Mouse (Mus musculus) left cerebral cortex, adult 2 months (tissue): ENCODE results near the gene Pde4d. TPM values are rescaled to one million over a fixed set of nuclear protein-coding genes. Genes with fewer than 3 reads are reported as not detected.
"Not testable (repeated sequence)": the region's sequence is repeated elsewhere in the genome, so short reads cannot be mapped to it uniquely, and the experiment has no call there.

ENCODE experiments used
- DNase-seq, 2 experiments: peaks; one replicate each; pipeline ENCODE4 v3.0.0; 2021 to 2022; ENCODE audit warnings: low spot score in 2 of 2, mixed read lengths in 1 of 2; ENCODE audit errors: extremely low spot score in 1 of 2
- H3K27ac ChIP-seq: fragments of 200-600 bp; 2 replicates; pipeline ENCODE4 v1.8.1; 2022
- H3K4me3 ChIP-seq: fragments of 200-600 bp; 2 replicates; pipeline ENCODE4 v1.8.1; 2022
- CTCF ChIP-seq: fragments of 200-600 bp; IDR thresholded peaks from 2 replicates; pipeline ENCODE4 v1.8.1; 2022; ENCODE audit warnings: antibody characterized with exemption, mild to moderate bottlenecking, moderate library complexity
- intact Hi-C: fragments of 180-260 bp; cut with DNase I; formaldehyde crosslinking; loops from one replicate; pipeline ENCODE4 v1.15.1; 2025
- total RNA-seq, 2 experiments: library from RNA; stranded (reverse); gene quantifications; 2 replicates each; pipeline ENCODE4 v1.2.3; 2021

Gene Pde4d
- total RNA-seq, 2 experiments from 2014 or later = 116 to 121 TPM

DNA sequence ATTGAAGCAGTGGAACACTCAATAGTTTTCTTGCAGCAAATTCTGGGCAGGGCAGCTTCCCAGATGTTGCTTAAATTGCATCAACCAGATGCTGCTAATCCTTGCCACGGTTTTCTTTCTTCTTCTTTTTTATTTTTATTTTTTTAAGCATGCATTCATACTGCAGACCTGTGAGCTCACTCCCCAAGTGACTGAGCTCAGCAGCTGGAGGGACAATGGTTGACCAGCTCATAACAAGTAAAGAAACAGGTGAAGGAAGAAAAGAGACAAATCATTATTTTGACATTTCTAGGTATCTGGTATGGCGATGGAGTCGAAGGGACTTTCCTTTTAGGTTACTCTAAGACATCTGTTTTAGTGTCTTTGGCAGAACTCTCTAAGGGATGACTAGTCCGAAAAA, 308.6 kb downstream of the Pde4d start:
- no peak for TF ChIP-seq CTCF
- intact Hi-C loops = no loop called here
- no peak for DNase-seq

DNA sequence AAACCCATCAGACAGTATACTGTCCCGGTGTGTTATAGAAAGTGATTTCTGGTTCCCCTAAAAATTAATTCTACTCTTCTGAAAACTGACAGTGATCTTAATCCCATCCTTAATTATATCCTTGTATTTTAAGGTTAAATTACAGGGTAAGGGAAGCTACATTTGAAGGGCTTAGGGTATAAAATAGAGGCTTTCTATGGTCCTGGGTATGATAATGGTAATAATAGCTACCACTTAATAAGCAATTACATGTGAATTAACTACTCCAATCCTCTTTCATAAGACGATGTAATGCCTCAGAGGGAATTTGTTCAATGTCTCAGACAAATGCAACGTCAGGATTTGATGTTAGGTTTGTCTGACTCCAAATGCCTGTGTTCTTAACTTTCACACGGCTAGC, 309.4 kb downstream of the Pde4d start:
- no peak overlapping the region for H3K4me3 ChIP-seq
- intact Hi-C loops = no loop called here
- TF ChIP-seq CTCF = no peak
- H3K27ac ChIP-seq = no peak overlapping the region
- no peak for DNase-seq

More for the DNA sequence above, 308.6 kb downstream of the Pde4d start:
- Histone ChIP-seq H3K4me3 (no peak overlapping the region), H3K27ac (no peak overlapping the region)

DNA sequence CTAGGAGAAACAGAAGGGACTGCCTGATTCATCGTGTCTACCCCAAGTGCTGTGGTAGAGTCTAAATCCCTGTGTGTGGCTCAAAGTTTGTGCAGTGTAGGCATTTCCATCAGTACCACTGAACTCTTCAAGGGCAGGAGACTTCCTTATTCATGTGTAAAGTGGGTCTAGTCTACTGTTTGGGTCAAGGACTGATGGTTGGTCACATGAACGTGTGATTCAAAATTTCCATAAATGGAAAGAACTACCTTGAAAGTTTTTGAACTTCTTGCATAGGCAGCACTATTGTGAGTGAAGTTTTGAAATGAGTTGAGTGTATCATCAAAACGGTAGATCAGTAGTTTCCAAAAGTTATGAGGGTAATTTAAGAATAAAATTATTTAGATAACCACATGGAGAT, 313.5 kb downstream of the Pde4d start:
- intact Hi-C loops = no loop called here
- H3K4me3 ChIP-seq = no peak overlapping the region
- no peak for DNase-seq
- TF ChIP-seq CTCF = no peak
- no peak overlapping the region for H3K27ac ChIP-seq

DNA sequence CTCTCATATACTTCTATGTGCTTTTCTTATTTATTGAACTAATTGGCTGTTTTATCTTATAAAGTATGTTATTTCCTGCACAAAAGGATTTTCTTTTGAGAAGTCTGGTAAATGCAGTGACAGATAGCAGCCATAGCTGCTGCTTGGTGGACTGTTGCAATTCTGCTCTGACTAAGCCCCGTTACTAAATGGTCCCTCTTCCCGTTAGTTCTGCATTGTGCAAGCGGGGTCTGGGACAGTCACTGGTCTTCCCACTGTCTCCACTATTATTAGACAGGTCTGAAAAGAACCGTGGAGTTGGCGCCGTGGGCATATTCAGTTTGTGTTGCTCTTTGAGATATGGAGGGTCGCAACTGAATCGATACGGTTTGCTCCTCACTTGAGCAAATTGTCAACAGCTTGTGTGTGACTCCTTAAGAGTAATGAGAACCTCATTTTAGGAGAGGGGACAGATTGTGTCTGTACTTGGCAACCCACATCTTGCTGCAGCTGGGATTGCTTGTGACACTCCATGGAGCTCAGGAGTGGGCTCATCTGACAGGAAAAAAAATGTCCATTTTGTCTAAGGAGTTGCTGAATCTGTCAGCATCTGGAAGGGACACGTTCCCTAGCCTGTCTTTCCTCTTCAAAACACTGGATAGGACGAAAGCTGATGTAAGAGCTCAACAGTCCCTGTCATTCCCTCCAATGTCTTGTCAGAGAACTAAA, 316.4 kb downstream of the Pde4d start:
- TF ChIP-seq CTCF = no peak
- intact Hi-C loops = no loop called here
- Histone ChIP-seq H3K4me3 (peak overlapping the region; percentile 20; the same call in 1 of the 2 replicates), H3K27ac (no peak overlapping the region)
- DNase-seq = no peak

DNA sequence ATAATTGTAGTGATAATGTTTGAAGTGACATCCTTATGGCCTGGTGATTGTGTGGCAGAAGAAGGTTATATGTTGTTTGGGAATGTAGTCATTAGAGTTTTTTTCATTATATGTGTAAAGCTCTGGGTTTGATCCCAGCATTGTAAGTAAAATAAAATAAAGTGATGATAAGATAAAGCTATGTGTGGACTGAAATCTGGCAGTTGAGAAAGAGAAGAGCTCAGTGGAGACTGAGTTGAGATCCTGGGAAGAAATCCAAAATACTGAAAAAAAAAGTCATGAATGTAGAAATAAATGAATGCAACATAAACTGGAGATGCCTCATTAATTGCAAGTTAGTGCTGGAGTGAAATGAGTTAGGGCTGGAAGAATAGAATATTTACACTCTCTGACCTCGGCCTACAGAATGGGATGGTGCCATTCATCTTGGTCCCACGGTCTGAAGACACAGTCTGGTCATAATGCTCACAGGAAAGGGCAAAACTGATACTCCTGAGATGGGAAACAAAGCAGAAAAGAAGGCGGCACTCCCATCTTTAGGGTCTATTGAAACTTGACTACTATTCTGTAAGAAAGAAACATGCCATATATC, 319.8 kb downstream of the Pde4d start:
- Histone ChIP-seq H3K4me3 (no peak overlapping the region), H3K27ac (no peak overlapping the region)
- no peak for DNase-seq
- no peak for TF ChIP-seq CTCF
- intact Hi-C loops = loop anchor here (10.0 kb wide), 1 partner anchor 405 kb away; no protein-coding TSS in a partner anchor

DNA sequence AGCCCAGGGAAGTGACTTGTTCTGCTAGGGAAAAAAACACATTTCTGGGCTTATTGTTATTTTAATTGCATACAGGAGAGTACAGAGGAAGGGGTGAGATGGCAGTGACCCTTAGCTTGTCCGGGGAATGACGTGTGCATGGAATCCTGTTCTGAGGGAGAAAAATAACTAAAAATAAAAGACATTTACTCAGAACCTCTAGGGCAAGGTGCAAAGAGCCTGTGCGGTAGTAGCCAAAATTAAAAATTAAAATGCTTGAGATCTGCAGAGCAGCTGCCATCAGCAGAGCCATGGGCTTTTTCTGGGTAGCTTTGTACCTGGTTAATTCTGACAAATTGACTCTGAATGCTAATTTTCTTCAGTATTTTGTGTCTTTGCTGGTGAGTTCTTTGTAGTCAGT, 322.6 kb downstream of the Pde4d start:
- H3K4me3 ChIP-seq = no peak overlapping the region
- H3K27ac ChIP-seq = no peak overlapping the region
- DNase-seq = no peak
- intact Hi-C loops = loop anchor here (10.0 kb wide), 1 partner anchor 402 kb away; no protein-coding TSS in a partner anchor
- no peak for TF ChIP-seq CTCF

DNA sequence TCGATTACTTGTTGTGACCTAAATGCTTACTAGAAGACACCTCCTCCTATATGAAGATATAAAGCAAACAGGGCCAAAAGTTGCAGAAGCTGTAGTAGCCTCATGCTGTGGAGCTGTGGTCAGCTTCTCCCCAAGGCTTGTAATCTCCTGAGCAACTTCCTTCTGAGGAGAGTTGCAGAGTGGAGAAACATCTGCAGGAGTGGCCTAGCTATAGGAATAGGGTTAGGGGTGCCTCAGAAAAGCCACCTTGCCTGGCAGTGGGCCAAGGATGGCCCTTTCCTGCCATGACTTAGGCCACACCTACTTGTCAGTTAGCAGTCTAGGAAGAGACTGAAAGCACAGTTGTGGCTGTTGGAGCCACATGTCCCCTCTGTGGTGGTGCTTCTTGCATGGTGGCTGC, 325.2 kb downstream of the Pde4d start:
- H3K4me3 ChIP-seq = no peak overlapping the region
- H3K27ac ChIP-seq = no peak overlapping the region
- TF ChIP-seq CTCF = no peak
- intact Hi-C loops = loop anchor here (10.0 kb wide), 1 partner anchor 400 kb away; no protein-coding TSS in a partner anchor
- no peak for DNase-seq

DNA sequence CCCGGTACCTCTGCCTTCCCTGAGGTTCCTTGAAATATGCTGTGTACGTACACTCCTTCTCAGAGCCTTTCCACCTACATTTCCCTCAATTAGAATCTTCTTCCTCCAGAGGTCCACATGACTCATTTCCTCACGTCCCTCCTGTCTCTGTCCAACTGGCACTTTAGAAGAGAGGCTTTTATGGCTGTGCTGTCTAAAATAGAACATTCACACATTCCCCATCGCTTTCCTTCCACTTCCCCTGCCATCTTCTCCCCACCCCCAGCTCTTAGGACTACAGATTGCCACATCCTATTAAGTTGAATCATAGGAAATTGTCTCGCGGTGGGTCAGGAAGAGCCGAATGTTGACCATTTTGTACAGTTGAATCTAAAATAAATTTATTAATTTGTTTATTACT, 326.1 kb downstream of the Pde4d start:
- no peak overlapping the region for H3K4me3 ChIP-seq
- no peak overlapping the region for H3K27ac ChIP-seq
- DNase-seq = no peak
- TF ChIP-seq CTCF = no peak
- intact Hi-C loops = loop anchor here (10.0 kb wide), 1 partner anchor 399 kb away; no protein-coding TSS in a partner anchor

DNA sequence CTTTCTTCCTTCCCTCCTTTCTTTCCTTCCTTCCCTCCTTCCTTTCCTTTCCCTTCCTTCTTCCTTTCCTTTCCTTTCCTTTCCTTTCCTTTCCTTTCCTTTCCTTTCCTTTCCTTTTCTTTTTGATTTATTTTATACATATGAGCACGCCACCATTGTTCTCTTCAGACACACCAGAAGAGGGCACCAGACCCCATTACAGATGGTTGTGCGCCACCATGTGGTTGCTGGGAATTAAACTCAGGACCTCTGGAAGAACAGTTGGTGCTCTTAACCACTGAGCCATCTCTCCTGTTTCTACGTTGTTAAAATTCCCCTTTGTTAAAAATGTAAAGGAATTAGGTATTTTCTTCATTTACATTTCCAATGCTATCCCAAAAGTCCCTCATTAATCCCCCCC, 347.9 kb downstream of the Pde4d start:
- intact Hi-C loops = not testable (repeated sequence)

DNA sequence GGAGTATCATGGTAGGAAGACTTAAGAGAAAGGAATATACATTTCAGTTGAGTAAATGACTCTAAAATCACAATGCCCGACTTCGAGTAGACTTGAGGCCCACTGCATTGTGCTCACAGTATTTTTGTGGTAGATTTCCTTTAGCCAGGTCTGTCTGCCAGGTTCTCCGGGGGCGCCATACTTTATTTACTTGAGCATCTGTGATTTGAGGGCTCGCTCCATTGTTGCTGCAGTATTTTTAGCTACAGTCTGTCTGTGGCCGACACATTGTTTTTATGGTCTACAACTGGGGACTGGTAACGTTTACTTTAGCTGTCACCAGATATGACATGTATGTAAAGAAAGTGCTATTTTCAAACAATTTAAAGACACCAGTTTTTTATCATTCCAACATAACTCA, 359.4 kb downstream of the Pde4d start:
- Histone ChIP-seq H3K27ac (no peak overlapping the region), H3K4me3 (no peak overlapping the region)
- DNase-seq = no peak
- intact Hi-C loops = no loop called here
- no peak for TF ChIP-seq CTCF

More for the DNA sequence above, 347.9 kb downstream of the Pde4d start:
- not testable (repeated sequence) for DNase-seq, H3K27ac ChIP-seq, H3K4me3 ChIP-seq

DNA sequence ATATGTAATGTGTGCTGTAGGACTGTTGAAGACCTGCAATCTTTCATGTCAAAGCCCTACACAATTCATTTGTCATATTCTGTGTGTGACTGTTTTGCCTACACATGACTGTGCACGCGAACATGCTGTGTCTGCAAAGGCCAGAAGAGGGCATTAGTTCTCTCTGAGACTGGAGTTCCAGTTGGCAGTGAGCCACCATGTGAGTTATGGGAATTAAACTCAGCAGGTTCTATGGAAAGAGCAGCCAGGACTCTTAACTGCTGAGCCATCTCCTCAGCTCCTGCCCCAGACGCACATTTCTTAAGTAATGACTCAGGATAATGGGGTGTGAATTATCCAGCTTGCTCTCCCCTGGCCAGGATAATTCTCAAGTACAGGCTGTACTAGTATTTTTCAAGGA, 363.2 kb downstream of the Pde4d start:
- DNase-seq = peak; percentile 11 to 12
- Histone ChIP-seq H3K4me3 (no peak overlapping the region), H3K27ac (no peak overlapping the region)
- TF ChIP-seq CTCF = peak; percentile 41
- intact Hi-C loops = loop anchor here (2.0 kb wide), 1 partner anchor 398 kb away; no protein-coding TSS in a partner anchor

DNA sequence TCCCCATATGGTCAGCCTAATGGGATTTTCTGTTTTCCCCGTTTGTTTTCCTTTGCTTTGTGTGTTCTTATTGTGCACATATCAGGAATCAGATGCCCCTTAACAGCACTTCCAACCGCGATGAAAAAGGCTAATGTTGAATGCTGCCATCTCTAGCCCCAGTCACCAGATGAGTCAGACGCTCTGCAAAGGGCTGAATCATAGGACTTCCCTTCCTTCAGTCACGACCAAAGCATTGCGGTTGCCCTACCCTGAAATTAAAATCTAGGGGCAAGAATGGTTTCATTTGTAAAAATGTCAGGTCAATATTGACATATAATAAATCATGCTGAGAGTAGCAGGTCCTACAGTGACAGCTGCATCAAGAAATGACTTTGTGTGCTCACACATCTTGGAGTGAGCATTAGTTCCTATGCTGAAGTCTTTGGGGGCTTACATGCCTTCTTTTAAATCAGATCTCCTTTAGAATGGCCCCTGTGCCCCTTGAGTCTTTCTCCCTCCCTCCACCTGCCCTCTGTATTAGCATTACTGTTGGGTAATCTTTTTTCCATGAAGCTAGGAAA, 370.2 kb downstream of the Pde4d start:
- Histone ChIP-seq H3K27ac (no peak overlapping the region), H3K4me3 (no peak overlapping the region)
- no peak for TF ChIP-seq CTCF
- intact Hi-C loops = no loop called here
- no peak for DNase-seq
